Mouse (Mus musculus): ENCODE data around the gene Myrf. TPM values are rescaled to one million over a fixed set of nuclear protein-coding genes. Genes with fewer than 3 reads are reported as not detected.
A peak's percentile ranks its signal among the peaks of the same experiment; 100 is the strongest.

The Myrf gene
- total and polyA plus RNA-seq, 2 experiments, result 3.0 to 31.4 TPM

GRCm38 (mm10) chr19:10185876-10186275 is 54.7 kb downstream of the Myrf start:
- H3K9ac ChIP-seq (ENCODE audit: low read depth, low read length), result peak overlapping the region; percentile 35
- H3K4me3 ChIP-seq (ENCODE audit: insufficient read depth, low read depth, low read length), result no peak overlapping the region
- H3K4me1 ChIP-seq (ENCODE audit: control insufficient read depth, insufficient read depth, low read length), result peaks cover 44% of the 10 kb centered on the region
- no peaks in the 10 kb centered on the region for H3K27me3 ChIP-seq (ENCODE audit: control insufficient read depth, insufficient read depth, low read length)
- peak overlapping the region; percentile 38 for H3K27ac ChIP-seq (replicated peaks; ENCODE audit: insufficient read depth, low read depth, low read length)
- peak; percentile 67 for DNase-seq (ENCODE audit: extremely low read depth, low read depth, low spot score)
- peaks cover 39% of the 10 kb centered on the region for H3K36me3 ChIP-seq (ENCODE audit: control insufficient read depth, insufficient read depth, low read length)
- TF ChIP-seq POLR2A (IDR thresholded peaks at IDR 0.05; ENCODE audit: extremely low read depth, insufficient read depth, low read length), result no peak
- no peak for TF ChIP-seq CTCF (IDR thresholded peaks at IDR 0.05; ENCODE audit: low read depth, low read length)
- peaks cover 6% of the 10 kb centered on the region; the same call in 1 of the 2 replicates for H3K79me2 ChIP-seq (ENCODE audit: control insufficient read depth, insufficient read depth, low read length)
- 44% methylated on average over 3 of the region's 3 CpGs for WGBS

GRCm38 (mm10) chr19:10184096-10184495 is 56.5 kb downstream of the Myrf start:
- peak overlapping the region; percentile 91 for H3K9ac ChIP-seq (ENCODE audit: low read depth, low read length)
- peaks cover 23% of the 10 kb centered on the region for H3K36me3 ChIP-seq (ENCODE audit: control insufficient read depth, insufficient read depth, low read length)
- TF ChIP-seq POLR2A (IDR thresholded peaks at IDR 0.05; ENCODE audit: extremely low read depth, insufficient read depth, low read length), result peak; percentile 90
- no peak for TF ChIP-seq CTCF (IDR thresholded peaks at IDR 0.05; ENCODE audit: low read depth, low read length)
- peak overlapping the region; percentile 89 for H3K27ac ChIP-seq (replicated peaks; ENCODE audit: insufficient read depth, low read depth, low read length)
- peak overlapping the region; percentile 80 for H3K4me3 ChIP-seq (ENCODE audit: insufficient read depth, low read depth, low read length)
- no peaks in the 10 kb centered on the region for H3K27me3 ChIP-seq (ENCODE audit: control insufficient read depth, insufficient read depth, low read length)
- peak; percentile 90 for DNase-seq (ENCODE audit: extremely low read depth, low read depth, low spot score)
- 9% methylated on average over 12 of the region's 12 CpGs for WGBS
- peaks cover 9% of the 10 kb centered on the region; the same call in 1 of the 2 replicates for H3K79me2 ChIP-seq (ENCODE audit: control insufficient read depth, insufficient read depth, low read length)
- peaks cover 40% of the 10 kb centered on the region for H3K4me1 ChIP-seq (ENCODE audit: control insufficient read depth, insufficient read depth, low read length)

GRCm38 (mm10) chr19:10183299-10183983 is 57.1 kb downstream of the Myrf start:
- peaks cover 9% of the 10 kb centered on the region; the same call in 1 of the 2 replicates for H3K79me2 ChIP-seq (ENCODE audit: control insufficient read depth, insufficient read depth, low read length)
- under 1% methylated on average over 35 of the region's 35 CpGs for WGBS
- H3K27ac ChIP-seq (replicated peaks; ENCODE audit: insufficient read depth, low read depth, low read length), result peak overlapping the region; percentile 89
- peak overlapping the region; percentile 91 for H3K9ac ChIP-seq (ENCODE audit: low read depth, low read length)
- TF ChIP-seq POLR2A (IDR thresholded peaks at IDR 0.05; ENCODE audit: extremely low read depth, insufficient read depth, low read length), result no peak
- H3K4me1 ChIP-seq (ENCODE audit: control insufficient read depth, insufficient read depth, low read length), result peaks cover 34% of the 10 kb centered on the region
- H3K27me3 ChIP-seq (ENCODE audit: control insufficient read depth, insufficient read depth, low read length), result no peaks in the 10 kb centered on the region
- peak; percentile 85 for DNase-seq (ENCODE audit: extremely low read depth, low read depth, low spot score)
- H3K4me3 ChIP-seq (ENCODE audit: insufficient read depth, low read depth, low read length), result peak overlapping the region; percentile 80
- H3K36me3 ChIP-seq (ENCODE audit: control insufficient read depth, insufficient read depth, low read length), result peaks cover 22% of the 10 kb centered on the region; the same call in 1 of the 2 replicates

GRCm38 (mm10) chr19:10182670-10183298 is 57.8 kb downstream of the Myrf start, which contains the start of gene Fads1:
Fads1 (plus strand) TSS chr19:10182888.
- DNase-seq (ENCODE audit: extremely low read depth, low read depth, low spot score), result peak; percentile 82
- Histone ChIP-seq H3K27me3 (ENCODE audit: control insufficient read depth, insufficient read depth, low read length) (no peaks in the 10 kb centered on the region), H3K79me2 (ENCODE audit: control insufficient read depth, insufficient read depth, low read length) (peaks cover 9% of the 10 kb centered on the region; the same call in 1 of the 2 replicates), H3K4me3 (ENCODE audit: insufficient read depth, low read depth, low read length) (peak within 1 kb of the TSS; percentile 80), H3K9ac (ENCODE audit: low read depth, low read length) (peak within 1 kb of the TSS; percentile 91), H3K4me1 (ENCODE audit: control insufficient read depth, insufficient read depth, low read length) (peaks cover 32% of the 10 kb centered on the region), H3K27ac (replicated peaks; ENCODE audit: insufficient read depth, low read depth, low read length) (peak within 1 kb of the TSS; percentile 89), H3K36me3 (ENCODE audit: control insufficient read depth, insufficient read depth, low read length) (peaks cover 22% of the 10 kb centered on the region; the same call in 1 of the 2 replicates)
- TF ChIP-seq POLR2A (IDR thresholded peaks at IDR 0.05; ENCODE audit: extremely low read depth, insufficient read depth, low read length) (peak; percentile 62), CTCF (IDR thresholded peaks at IDR 0.05; ENCODE audit: low read depth, low read length) (peak; percentile 70)
- under 1% methylated on average over 70 of the region's 70 CpGs for WGBS

- no peak for TF ChIP-seq CTCF (IDR thresholded peaks at IDR 0.05; ENCODE audit: low read depth, low read length)
- no peak for TF ChIP-seq POLR2A (IDR thresholded peaks at IDR 0.05; ENCODE audit: extremely low read depth, insufficient read depth, low read length)
- peak; percentile 67 for DNase-seq (ENCODE audit: extremely low read depth, low read depth, low spot score)
- 6% methylated on average over 7 of the region's 7 CpGs for WGBS
- Histone ChIP-seq H3K79me2 (ENCODE audit: control insufficient read depth, insufficient read depth, low read length) (peaks cover 9% of the 10 kb centered on the region; the same call in 1 of the 2 replicates), H3K4me1 (ENCODE audit: control insufficient read depth, insufficient read depth, low read length) (peaks cover 31% of the 10 kb centered on the region), H3K9ac (ENCODE audit: low read depth, low read length) (peak overlapping the region; percentile 75), H3K36me3 (ENCODE audit: control insufficient read depth, insufficient read depth, low read length) (peaks cover 20% of the 10 kb centered on the region; the same call in 1 of the 2 replicates), H3K4me3 (ENCODE audit: insufficient read depth, low read depth, low read length) (peak overlapping the region; percentile 80), H3K27ac (replicated peaks; ENCODE audit: insufficient read depth, low read depth, low read length) (peak overlapping the region; percentile 86), H3K27me3 (ENCODE audit: control insufficient read depth, insufficient read depth, low read length) (no peaks in the 10 kb centered on the region)
Measured at GRCm38 (mm10) chr19:10182142-10182541, 58.4 kb downstream of the Myrf start.

Data from liver, adult 2 months (tissue).